Mouse (Mus musculus) erythroid progenitor cell, adult 5-6 weeks (primary cell): ENCODE data around the gene Eid2b. TPM values are rescaled to one million over a fixed set of nuclear protein-coding genes. Genes with fewer than 3 reads are reported as not detected.
"Not testable (repeated sequence)": the region's sequence is repeated elsewhere in the genome, so short reads cannot be mapped to it uniquely, and the experiment has no call there.

ENCODE experiments used
- ATAC-seq: replicated peaks from 2 replicates; pipeline ENCODE4 v1.8.0; 2016; ENCODE audit warnings: moderate number of reproducible peaks, mild to moderate bottlenecking, moderate TSS enrichment, inconsistent platforms; ENCODE audit not compliant: poor library complexity, low FRiP score, severe bottlenecking
- total RNA-seq, 2 experiments: library from RNA; stranded (forward) in 1 of 2; stranded (reverse) in 1 of 2; fragments of 150-400 nt in 1 of 2; fragments of 186-747, 209-891 nt in 1 of 2; gene quantifications; 2 replicates each; pipeline versions ENCODE4 v1.2.3 to v1.2.4; 2015 to 2017; ENCODE audit warnings: low replicate concordance in 2 of 2

Eid2b gene
- total RNA-seq (2015; ENCODE audit: low replicate concordance) = 5.4 TPM in 1 of 2 replicates, not detected in the other
- 2.1 TPM in 1 of 2 replicates, not detected in the other for total RNA-seq (2017; ENCODE audit: low replicate concordance)

DNA sequence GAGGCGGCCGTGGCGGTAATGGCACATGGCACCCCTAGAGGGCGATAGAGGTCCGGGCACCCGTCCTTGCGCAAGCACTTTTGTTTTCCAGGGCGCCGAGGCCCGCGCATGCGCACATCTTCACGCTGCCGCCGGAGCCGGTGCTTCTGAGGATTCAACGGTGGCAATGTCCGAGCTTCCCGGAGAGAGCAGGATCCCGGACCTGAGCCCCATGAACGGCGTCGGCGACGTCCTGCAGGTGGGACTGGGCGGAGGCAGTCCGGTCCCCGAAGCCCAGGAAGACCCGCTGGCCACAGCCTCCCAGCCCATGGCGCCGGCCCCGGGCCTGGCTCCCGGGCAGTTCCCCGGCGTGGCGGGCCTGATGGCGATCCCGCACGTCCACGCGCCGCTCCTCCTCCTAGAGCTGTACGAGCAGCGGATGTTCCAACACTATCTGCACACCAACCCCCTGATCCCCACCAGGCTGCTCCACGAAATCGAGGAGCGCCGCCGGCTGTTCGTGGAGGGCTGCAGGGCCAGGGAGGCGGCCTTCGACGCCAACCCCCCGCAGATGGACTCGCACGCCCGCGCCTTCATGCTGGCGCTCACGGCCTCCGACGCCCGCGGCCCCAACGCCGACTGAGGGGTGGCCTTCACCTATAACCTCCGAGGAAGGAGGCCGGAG lies at the start of gene Eid2b:
TSS of gene Eid2b (plus strand) at position 125 of the 664 bp plus-strand sequence.
- ATAC-seq = peak; percentile 94

DNA sequence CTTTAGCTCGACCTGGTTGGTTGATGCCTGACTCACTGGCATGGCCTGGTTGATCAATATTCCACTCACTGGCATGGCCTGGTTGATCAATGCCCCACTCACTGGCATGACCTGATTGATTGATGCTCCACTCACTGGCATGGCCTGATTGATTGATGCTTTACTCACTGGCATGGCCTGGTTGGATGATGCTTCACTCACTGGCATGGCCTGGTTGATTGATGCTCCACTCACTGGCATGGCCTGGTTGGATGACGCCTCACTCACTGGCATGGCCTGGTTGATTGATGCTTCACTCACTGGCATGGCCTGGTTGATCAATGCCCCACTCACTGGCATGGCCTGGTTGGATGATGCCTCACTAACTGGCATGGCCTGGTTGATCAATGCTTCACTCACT lies 33.6 kb upstream of the Eid2b start:
- ATAC-seq = not testable (repeated sequence)

GRCm38 (mm10) chr7:28248957-28249356 lies 28.6 kb upstream of the Eid2b start:
- no peak for ATAC-seq

GRCm38 (mm10) chr7:28251976-28252375 lies 25.6 kb upstream of the Eid2b start:
- no peak for ATAC-seq

DNA sequence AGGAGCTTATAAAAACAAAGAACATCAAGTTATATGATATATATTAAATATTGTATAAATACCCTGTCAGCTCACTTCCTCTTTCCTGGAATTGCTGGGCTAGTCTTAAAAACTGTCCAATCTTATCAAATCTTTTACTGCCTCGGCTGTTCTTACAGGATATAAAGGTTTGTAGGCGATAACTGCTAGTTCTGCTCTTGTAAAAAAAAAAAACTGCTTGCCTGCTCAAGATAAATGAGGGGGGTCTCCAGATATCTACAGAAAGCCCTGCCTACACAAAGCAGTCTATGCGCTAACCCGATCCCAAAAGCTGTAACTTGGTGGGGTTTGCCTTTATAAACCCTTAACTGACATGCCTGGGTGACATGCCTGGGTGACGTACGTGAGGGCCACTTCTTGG lies 22.9 kb upstream of the Eid2b start:
- no peak for ATAC-seq

DNA sequence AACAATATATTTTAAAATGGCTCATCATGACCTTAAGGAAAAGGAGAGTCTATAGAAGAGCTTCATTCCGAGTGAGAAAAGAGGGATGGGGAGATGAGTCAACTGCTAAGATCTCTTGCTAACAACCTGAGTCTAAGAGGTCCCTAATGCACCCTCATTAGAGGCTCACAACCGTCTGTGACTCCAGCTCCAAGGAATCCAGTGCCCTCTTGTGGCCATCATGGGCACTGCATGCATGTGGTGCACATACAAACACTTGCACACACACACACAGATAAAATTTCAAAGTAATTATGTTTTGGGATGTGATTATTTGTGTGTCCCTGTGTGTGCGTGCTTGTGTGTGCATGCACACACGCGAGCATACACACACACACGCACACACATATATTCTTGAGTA lies 22.1 kb upstream of the Eid2b start:
- ATAC-seq = no peak

GRCm38 (mm10) chr7:28262861-28263260 lies 14.7 kb upstream of the Eid2b start:
- no peak for ATAC-seq

DNA sequence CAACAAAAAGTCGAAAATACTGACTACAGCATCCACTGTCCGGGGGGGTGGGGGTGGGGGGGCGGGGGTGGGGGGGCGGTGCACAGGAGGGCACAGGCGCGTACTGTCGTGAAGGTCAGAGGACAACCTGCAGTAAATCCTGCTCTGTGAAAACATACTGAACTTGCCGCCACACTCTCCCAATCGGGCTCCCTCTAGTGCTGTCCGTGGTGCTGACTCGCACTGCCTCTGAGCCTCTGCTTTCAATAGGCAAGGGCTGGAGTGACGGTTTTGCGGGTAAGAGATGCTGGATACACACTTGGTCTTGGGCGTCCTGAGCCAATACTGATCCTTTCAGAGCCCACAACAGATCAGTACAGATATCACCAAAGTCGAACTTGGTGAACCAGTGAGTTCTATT lies 13.8 kb upstream of the Eid2b start:
- no peak for ATAC-seq

DNA sequence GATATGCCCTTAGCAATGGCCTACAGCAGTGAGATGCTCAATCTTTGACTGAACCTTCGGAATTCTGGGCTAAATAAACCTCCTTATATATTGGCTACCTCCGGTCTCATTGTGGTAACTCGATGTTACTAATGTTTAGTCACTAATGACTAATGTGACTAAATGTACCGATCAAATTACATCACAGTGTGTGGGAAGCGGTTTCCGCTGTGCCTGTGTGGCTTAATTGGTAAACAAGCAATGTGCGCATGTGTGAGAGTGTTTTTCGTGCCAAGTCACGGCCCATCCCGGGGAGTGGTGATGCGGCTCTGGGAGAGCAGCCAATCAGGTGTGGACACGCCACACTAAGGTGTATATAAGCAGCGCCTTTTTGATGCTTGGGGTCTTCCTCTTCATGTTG lies 12.1 kb upstream of the Eid2b start:
- ATAC-seq = no peak

DNA sequence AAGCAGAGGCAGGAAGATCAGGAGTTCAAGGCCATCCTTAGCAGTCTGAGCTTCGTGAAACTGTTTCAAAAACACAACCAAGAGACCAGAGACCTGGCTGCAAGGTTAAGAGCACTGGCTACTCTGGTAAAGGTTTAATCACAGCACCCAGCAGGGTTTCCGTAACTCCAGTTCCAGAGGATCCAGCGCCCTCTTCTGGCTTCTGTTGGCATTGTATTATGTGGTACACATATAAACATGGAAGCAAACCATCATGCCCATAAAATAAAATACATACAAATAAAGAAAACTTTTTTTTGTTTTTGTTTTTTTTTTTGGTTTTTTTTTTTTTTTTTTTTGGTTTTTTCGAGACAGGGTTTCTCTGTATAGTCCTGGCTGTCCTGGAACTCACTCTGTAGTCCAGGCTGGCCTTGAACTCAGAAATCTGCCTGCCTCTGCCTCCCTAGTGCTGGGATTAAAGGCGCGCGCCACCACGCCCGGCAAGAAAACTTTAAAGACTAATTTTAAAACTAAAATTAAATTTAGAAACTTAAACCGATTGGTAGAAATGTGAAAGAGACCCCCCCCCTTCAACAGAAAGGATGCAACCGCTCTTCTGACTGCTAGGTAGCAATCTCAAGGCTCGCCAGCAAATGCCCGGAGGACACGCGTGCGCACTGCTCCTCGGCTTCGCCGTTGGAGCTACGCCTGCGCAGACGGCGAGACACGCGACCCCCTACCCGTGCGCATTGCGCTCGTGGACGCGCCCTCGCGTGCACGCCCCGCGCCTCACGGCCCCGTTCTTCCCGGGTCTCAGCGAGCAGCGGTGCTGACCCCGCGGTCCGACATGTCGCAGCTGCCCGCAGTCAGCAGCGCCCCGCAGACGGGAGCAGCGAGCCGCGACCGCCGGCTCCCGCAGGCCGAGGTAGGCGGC lies 10.2 kb upstream of the Eid2b start, which contains the start of gene Eid2:
TSS of gene Eid2 (plus strand) at position 753 of the 913 bp plus-strand sequence.
- no peak for ATAC-seq

DNA sequence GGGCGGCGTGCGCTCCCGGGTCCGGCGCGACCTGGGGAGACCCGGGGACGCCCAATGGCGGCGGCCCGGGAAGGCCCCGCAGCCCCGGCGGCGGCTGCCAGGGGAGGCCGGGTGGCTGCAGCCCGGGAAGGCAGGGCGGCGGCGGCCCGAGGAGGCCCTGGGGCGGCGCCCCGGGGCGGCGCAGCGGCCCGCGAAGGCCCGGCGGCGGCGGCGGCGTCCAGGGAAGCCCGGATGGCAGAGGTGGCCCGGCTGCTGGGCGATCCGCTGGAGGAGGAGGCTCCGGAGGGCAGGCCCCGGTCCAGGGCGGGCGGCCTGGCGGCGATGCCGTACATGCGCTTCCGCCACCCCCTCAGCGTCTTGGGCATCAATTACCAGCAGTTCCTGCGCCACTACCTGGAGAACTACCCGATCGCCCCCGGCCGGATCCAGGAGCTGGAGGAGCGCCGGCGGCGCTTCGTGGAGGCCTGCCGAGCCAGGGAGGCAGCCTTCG lies 9.5 kb upstream of the Eid2b start:
- ATAC-seq = no peak

DNA sequence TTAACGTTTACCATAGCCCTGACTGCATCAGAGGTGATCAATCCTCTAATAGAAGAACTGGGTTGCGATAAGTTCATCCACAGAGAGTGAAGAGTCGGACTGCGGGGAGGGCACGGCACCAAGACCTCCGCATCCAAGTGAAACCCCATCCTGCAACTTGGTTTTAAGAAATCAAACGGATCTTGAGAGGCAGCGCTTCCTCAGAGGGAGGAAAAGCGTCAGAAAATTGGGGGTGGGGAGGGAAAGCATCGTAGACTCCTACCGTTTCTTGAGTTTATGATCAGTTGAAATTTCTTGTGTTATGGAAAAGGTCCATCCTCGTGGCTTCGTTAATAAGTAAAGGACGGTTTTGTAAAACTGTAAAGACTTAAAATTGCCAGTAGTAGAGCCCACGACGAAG lies 9.0 kb upstream of the Eid2b start:
- no peak for ATAC-seq

DNA sequence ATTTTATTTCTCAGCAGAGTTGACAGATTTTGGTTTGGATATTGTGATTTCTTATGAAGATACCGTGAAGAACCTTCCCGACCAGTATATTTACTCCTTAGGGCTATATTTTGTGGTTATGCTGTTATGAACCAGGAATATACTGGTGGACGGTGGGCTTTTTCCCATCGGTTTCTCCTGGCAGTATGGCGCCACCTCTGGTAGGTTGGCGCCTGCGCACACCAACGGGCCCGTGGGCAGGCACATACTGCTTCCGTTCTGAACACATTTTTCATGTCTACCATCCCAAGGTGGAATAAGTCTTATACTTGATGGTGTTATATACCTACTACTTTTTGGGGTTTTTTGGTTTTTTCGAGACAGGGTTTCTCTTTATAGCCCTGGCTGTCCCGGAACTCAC lies 8.2 kb upstream of the Eid2b start:
- ATAC-seq = no peak

GRCm38 (mm10) chr7:28271761-28272160 lies 5.8 kb upstream of the Eid2b start:
- no peak for ATAC-seq

DNA sequence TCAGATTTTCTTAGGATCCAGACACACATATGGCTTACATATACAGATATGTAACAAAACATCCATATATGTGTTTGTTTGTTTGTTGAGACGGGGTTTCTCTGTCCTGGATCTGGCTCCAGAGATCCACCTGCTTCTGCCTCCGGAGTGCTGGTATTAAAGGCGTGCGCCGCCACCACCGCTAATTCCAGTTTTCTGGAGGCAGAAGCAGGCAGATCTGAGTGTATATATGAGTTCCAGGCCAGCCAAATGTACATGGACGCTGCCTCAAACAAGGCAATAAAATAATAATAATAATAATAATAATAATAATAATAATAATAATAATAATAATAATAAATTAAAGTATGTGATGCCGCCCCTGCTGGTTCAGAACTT lies 313 bp upstream of the Eid2b start:
- no peak for ATAC-seq

GRCm38 (mm10) chr7:28278279-28278652 lies 727 bp downstream of the Eid2b start:
- ATAC-seq = no peak

- no peak for ATAC-seq
Measured at GRCm38 (mm10) chr7:28280630-28281029, 3.1 kb downstream of the Eid2b start.

GRCm38 (mm10) chr7:28290165-28290564 lies 12.6 kb downstream of the Eid2b start:
- no peak for ATAC-seq

- ATAC-seq = no peak
Measured at GRCm38 (mm10) chr7:28290638-28291590, 13.4 kb downstream of the Eid2b start, which contains the start of gene Selenov. Gene Selenov (minus strand): TSS chr7:28291186.

GRCm38 (mm10) chr7:28294481-28294880 lies 16.9 kb downstream of the Eid2b start:
- no peak for ATAC-seq
